Mouse (Mus musculus) adrenal gland, postnatal 36 days (tissue): ENCODE results near the gene Cav1. TPM values are rescaled to one million over a fixed set of nuclear protein-coding genes. Genes with fewer than 3 reads are reported as not detected.

Experiments
- DNase-seq, 2 experiments: peaks; one replicate each; pipeline ENCODE4 v3.0.0; 2021; ENCODE audit warnings: mixed read lengths in 1 of 2
- long read RNA-seq, 2 experiments: library from polyadenylated mRNA; stranded (forward); transcript quantifications; one replicate each; pipeline ENCODE4 v2.0.0; 2021; ENCODE audit warnings: borderline sequencing depth in 2 of 2
- total RNA-seq, 2 experiments: library from RNA; stranded (reverse); gene quantifications; 2 replicates each; pipeline ENCODE4 v1.2.3; 2021

Gene Cav1
- total RNA-seq: 100 to 1,000 TPM; 109 to 190 TPM
- long read RNA-seq, experiment 1, transcript Cav1-202 (2 exons, 2,746 nt): major isoform, 72 of 127 reads
- long read RNA-seq, experiment 1, transcript Cav1-201 (3 exons, 2,522 nt): minor isoform, 39 of 127 reads
- long read RNA-seq, experiment 1, partial matches to known transcripts: 10 of 127 reads
- long read RNA-seq, experiment 1, other reads (novel, unspliced or antisense): 5 of 127 reads
- long read RNA-seq, experiment 2, transcript Cav1-202 (2 exons, 2,746 nt): major isoform, 32 of 54 reads
- long read RNA-seq, experiment 2, transcript Cav1-201 (3 exons, 2,522 nt): minor isoform, 17 of 54 reads
- long read RNA-seq, experiment 2, partial matches to known transcripts: 2 of 54 reads
- long read RNA-seq, experiment 2, other reads (novel, unspliced or antisense): 3 of 54 reads

DNA sequence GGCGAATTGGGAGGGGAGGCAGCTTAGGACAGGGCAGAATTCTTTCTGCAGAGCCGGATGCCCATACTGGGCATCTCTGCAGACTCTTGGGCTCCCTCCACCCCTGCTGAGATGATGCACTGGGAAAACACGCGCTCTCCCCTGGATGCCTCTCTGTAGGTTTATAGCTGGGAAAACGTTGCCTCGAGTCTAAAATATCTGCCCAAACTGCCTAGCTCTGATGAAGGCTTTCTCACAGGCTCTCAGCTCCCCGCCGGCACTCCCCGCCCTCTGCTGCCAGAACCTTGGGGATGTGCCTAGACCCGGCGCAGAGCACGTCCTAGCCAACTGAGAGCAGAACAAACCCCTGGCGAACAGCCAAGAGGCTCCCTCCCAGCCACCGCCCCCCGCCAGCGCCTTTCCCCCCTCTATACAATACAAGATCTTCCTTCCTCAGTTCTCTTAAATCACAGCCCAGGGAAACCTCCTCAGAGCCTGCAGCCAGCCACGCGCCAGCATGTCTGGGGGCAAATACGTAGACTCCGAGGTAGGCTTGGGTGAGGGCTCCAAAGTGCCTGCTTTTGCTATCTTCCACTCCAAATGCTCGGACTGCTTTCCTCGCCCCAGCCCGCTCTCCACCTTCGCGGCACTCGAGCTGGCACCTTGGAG is at the start of gene Cav1:
Gene Cav1 (plus strand): TSS at position 382 of the 648 bp plus-strand sequence.
- peak; percentile 73 to 82 for DNase-seq

DNA sequence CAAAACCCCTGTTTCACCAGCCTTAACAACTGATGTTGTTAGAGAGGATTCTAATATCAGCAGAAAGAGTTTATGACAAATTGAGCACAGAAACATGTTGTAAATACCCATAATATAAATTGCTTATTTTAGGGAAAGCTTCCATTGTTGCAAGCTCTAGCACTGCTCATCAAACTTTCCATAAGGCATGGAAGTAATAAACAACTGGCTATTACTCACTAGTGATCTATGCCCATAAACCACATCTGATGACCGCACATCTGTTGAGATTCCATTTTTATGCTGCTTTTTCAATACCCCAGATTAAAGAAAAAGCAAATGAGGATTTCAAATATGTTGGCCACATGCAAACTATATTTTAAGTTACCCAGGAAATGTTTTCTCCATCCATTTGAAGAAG is 48.0 kb upstream of the Cav1 start:
- no peak for DNase-seq

DNA sequence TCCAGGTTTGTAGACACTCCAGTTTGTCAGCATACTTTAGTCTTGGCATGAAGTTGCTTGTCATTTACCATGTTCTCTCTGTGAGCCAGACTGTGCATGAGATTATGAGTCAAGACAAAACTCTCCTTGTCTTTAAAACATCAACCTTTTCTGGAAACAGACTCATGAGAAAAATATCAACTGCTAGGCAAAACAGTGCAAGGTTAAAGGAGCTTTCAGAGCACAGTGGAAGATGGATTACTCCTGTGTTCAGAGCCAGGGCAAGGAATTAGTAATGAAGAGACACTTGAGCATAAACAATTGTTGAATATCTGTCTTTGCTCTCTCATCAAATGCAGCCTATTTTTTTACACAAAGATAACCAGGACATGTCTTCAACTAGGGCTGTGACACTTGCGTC is 47.2 kb upstream of the Cav1 start:
- no peak for DNase-seq

DNA sequence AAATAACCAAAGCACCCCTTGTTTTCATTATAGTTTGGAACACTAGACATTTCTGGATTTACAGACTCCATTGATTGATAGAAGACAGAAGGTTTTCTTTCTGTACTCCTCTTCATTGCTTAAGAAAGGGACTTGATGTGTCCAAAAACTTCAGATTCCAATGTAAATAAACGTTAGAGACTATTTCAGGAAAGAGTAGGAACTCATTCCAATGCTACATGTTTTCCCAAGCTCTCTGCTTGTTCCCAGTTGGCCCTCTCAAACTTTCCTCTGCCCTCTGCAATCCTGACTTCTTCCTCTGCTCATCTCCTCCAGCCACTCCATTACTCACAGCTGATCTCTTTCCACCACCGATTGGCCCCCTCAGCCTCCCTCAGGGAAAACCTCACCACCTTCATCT is 43.3 kb upstream of the Cav1 start:
- DNase-seq: no peak

DNA sequence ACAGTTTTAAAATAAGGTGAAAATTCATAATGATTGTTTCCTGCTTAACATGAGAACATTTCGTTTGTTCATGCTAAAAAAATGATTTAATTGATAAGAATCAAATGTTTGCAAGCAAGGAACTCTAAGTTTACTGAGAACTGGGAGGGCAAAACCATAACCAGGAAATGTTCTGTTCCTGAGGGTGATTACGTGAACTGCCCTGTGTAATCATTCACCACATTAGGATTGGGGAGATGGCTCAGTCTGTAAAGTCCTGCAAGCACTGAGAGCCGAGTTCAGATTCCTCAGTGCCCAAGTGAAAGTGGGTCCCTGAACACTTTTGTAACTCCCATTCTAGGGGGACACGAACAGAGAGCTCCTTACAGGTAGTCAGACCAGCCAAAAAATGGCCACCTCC is 41.1 kb upstream of the Cav1 start:
- DNase-seq: no peak

DNA sequence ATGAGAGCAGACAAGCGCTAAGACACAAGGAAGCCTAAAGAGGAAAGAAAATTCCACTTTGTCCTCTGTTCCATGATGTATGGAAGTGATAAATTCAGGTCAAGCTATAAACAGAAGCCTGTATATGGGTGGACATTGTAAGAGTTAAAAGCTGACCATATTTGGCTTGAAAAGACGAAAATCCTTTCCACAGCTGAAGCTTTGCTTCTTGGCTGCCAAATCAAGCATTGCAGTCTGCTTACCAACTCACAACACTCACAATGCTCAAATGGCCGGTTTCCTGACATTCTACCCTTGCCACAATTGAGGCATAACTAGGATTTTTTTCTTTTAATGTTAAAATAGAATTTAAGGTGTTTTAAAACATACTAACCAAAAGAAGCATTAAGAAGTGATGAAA is 39.7 kb upstream of the Cav1 start:
- DNase-seq: no peak

DNA sequence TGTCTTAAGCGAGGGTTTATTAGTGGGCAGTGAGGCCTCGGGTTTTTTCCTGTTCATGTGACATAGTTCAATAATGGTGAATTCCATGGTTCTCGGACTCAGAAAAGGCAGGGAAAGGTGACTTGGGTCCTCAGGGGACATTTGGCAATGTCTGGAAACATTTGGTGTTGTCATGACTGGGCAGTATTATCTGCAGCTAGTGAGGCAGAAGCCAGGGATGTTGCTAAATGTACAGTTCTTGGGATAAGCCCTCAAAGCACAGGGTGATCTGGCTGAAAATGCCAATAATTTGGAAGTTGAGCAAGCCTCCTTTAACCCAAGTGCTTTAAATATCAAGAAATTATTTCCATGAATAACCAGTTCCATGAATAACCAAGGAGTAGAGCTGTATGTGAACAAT is 27.8 kb upstream of the Cav1 start:
- peak in 1 of 2 experiments; percentile 20 for DNase-seq

DNA sequence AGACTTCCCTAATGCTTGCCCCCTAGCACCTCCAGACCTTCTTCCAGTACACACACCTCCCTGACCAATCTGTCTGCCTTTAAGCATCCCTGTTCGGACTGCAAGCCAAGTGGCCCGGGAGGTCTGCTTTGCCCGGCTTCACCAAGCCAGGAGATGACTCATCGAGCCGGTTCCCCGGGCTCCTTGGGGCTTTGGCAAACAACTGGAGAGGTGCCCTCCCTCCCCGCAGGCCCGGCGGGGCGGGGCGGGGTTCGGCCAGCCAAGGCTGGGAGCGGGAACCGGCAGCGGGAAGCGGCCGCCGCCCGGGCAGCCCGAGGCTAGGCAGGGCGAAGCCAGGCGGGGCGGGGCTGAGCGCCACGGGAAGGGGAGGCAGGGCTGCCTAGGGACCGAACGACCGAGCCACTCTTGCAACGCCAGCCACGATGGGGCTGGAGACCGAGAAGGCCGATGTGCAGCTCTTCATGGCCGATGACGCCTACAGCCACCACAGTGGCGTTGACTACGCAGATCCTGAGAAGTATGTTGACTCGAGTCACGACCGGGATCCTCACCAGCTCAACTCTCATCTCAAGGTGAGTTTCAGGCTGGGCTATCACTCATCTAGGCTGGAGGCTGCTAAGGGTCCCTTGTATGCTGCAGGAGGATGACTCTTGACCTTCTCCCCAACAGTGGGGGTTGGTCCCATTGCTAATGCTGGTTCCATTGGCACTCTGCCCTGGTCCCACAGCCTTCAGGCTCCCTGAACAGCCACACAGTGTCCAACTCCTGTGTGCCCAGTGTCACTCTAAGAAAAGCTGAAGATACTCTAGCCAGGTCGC is 25.0 kb upstream of the Cav1 start, which contains the start of gene Cav2:
Gene Cav2 (plus strand): TSS at position 247 of the 818 bp plus-strand sequence.
- DNase-seq: peak; percentile 94 to 96

DNA sequence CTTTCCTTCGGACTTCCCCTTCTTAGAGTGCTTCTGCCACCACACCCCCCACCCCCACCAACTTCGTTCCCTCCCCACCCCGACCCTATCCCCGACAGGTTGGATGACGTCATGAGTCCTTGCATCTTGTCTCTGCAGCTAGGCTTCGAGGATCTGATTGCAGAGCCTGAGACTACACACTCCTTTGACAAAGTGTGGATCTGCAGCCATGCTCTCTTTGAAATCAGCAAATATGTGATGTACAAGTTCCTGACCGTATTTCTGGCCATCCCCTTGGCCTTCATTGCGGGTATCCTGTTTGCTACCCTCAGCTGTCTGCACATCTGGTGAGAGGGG is 24.4 kb upstream of the Cav1 start:
- no peak for DNase-seq

DNA sequence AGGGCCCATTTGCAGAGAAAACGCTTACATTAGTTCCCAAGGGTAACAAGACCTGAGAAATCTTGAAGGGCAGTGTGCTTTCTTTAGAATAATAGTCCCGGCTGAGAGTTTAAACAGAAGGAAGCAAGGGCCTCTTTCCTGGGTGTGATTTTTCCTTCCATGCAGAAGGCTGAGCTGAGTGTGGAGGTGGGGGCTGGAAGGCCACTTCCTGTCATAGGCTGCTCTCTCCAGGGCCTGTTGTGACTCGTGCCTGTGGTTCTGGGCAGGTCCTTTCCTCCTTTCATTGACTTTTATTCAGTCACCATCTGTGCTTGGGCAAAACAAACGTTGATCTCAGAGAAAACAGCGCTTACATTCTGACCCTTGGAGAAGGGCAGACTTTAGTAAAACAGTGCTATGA is 24.0 kb upstream of the Cav1 start:
- DNase-seq: peak; percentile 10 to 30

DNA sequence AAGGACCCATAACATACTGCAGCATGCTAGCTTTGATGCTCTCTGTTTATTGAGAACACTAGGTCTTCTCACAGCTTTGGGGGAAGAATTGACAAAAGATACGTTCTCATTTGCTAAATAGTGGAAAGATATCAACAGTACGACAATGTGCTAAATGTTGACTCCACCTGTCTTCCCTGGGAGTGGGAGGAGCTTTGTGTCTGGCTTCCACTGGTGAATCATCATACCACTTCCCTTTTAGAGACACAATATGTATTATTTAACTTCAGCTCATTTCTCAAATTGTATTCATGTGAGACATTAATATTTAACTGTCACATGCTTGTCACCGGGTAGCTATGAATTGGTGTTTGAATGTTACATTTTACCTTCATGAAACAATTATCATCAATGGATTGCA is 22.3 kb upstream of the Cav1 start:
- no peak for DNase-seq

DNA sequence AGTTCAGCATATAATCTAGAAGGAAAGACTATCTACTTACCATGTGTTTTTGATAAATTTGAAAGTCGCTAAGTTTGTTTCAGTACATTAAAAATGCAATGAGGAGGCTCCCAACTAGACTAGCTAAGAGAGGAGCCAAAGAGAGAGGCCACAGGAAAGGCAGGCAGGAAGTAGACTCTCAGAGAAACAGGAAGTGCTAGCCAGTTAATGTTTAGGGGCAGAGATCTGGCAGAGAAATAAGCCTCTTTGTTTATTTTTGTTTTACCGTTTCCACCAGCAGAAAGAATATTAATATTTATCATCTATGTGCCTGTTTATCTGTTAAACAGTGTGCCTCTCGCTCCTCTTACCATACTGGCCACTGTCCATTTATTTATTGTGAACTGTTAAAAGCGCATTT is 19.8 kb upstream of the Cav1 start:
- no peak for DNase-seq

DNA sequence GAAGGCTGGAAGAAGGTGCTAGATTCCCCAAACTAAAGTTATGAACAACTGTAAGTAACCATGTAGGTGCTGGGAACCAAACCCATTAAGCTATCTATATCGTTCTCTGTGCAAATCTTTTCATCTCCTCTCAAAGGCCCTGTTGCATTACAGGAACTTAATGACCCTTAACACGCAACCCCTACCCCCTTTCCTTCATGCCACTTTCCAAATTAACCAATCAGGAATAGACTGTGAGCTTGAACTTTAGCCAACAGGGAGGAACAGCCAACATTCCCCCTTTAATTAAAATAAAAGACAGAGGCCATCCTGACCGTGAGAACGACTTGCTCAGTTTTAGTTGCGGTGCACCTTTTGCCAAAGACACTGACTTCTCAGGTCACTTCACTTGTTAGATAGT is 11.0 kb upstream of the Cav1 start:
- no peak for DNase-seq

DNA sequence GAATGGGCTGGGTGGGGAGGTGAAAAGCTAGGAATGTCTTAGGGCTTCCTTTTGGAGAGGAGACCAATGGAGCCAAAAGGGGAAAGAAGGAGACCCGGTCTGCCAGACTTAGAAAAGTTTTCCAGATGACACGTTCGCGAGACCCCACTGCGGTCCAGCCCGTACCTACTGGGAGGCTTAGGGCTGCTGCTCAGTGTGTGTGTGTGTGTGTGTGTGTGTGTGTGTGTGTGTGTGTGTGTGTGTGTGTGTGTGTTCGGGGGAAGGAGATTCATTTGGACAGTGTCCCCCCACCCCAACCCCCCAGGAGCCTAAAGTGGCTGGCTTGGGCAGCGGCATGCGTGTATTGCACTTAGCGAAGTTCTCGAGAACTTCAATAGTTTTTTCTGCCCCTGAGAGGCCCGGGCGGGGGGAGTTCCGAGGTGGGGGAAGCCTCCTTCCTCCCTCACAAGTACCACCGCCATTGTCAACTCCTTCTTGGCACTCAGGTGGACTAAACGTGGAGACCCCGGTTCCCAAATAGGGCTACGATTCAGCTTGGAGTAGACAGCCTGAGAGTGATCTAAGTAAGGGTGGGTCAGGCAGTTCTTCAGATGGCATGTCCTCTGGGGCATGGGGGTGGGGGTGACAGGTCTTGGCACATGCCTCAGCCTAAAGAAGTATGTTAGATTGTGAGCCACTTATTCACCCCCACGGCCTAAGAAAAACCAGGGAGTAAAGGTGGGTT is 629 bp downstream of the Cav1 start:
- peak; percentile 12 to 25 for DNase-seq

DNA sequence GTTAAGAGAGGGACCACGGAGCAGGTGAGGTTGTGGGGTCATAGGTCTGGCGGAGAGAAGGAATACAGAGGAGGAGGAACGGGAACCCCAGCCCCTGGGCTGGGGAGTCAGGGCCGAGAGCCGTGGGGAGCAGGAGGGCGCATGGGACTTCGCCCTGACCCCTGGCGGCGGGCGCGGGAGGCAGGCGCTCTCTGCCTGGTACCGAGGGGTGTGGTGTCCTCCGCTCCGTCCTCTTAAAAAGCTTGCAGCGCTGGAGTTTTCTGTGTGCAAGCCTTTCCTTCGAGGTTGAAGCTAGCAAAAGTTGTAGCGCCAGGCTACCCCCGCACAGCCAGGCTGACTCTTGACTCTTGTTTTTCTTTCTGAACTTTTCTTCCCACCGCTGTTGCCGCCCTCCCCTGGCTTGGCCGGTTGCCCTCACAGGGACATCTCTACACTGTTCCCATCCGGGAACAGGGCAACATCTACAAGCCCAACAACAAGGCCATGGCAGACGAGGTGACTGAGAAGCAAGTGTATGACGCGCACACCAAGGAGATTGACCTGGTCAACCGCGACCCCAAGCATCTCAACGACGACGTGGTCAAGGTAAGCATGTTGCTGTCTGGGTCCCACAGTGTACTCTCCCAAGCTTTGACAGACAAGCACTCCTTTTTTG is 1.5 kb downstream of the Cav1 start:
- peak; percentile 82 to 89 for DNase-seq

DNA sequence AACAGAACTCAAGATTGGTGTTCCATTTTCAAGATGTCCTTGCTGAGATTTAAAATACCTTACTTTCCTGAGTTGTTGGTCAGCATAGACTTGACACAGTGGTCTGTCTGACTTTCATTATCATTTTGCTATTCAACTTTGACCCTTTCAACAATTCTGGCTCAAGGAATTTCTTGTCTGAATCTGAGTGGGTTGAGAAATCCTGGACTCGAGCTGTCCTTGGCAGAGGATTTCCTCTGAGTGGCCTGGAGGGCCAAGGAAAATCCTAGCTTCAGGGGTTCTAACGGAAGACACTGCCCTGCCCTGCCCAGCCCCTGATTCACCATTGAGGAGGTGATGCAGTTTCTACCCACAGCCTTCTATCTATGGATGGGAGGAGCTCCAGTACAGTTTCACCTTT is 2.5 kb downstream of the Cav1 start:
- peak in 1 of 2 experiments; percentile 27 for DNase-seq

DNA sequence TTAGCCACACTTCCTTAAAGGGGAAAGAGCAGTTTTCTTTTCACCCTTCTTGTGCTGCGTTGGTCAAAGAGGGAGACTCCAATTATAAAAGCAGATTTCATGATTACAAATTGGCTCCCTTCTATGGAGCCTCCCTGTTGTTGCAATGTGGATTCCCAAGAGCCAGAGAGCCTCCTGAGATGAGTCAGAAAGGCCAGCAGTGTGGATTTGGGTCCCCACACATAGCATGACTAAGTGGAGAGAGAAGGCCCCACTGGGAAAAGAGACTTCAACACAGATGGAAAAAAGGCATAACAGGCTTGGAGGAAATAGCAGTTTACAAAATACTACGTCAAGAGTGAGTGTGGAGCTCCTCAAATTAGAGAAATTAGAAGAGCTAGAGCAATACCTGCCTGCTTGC is 3.1 kb downstream of the Cav1 start:
- peak; percentile 13 to 21 for DNase-seq

DNA sequence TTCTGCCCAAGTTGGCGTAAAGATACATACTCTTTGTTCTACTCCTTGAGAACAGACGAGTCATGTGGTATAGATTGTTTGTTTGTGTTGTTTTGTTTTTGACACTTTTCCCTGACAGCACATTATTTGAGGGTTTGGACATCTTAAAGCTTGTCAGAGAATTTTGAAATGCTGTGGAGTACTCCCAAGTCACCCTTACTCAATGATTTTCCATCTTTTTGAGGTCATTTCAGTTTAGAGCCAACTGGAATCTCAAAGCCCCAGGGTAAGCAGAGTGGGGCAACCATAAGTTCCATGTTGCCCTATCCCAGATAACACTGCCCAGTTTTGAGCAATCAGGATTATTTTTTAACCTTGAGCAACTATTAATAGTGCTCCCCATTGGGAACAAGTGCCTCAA is 8.1 kb downstream of the Cav1 start:
- no peak for DNase-seq

DNA sequence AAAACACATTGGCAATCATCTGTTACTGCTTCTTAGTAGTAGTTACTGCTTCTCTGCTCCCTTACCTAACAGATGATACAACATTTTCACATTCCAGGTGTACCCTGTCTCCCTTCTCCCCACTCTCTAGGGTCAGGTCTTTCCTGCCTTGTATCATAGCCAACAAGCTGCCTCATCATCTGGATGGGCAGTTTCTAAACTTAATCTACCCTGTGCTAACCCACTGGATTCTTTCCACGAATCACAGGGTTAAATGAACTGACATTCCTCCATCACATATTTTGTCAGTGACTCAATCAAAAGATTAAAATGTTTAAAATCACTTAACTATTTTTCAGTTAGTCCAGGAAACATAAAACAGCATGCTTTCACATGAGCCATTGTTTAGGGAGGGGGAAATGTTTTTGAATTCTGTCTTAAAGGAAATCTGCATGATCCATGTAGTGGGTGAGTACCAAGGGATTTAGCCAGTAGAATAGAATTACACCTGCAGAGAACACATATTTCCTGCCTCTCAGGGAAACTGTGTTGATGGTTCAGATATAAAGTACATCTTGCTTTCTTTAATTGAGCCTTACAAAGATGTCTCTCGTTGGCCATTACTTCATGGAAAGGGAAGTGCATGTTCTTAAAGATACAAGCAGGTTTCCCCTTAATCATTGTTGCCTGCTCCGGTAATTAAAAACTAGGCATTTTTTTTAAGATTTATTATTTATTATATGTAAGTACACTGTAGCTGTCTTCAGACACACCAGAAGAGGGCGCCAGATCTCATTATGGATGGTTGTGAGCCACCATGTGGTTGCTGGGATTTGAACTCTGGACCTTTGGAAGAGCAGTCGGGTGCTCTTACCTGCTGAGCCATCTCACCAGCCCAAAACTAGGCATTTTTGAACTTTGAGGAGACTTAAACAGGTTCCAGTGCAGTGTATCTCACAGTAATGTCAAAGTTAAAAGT is 8.8 kb downstream of the Cav1 start:
- DNase-seq: no peak
